Mouse (Mus musculus) heart, adult 2 months (tissue): ENCODE measurements around the gene Mtmr11.

ENCODE experiments used
- CTCF ChIP-seq: fragments of 200-600 bp; IDR thresholded peaks from 2 replicates; pipeline ENCODE4 v1.8.1; 2022; ENCODE audit warnings: antibody characterized with exemption, mild to moderate bottlenecking, moderate library complexity
- POLR2A ChIP-seq: fragments of 200-500 bp; IDR thresholded peaks from 2 replicates; pipeline ENCODE4 v1.6.1; 2011; ENCODE audit warnings: mild to moderate bottlenecking, low read depth, low read length, control low read depth; ENCODE audit not compliant: insufficient read depth

GRCm38 (mm10) chr3:96197129-96197749 is 35.4 kb downstream of the Mtmr11 start:
- TF ChIP-seq CTCF (peak; percentile 36), POLR2A (peak; percentile 98)
